Mouse (Mus musculus) hindbrain, embryonic 12.5 days (tissue): ENCODE data around the gene Tnks1bp1. TPM values are rescaled to one million over a fixed set of nuclear protein-coding genes. Genes with fewer than 3 reads are reported as not detected.

Experiments
- ATAC-seq: fragments of 200-750 bp; cut with Nextera tagmentation; 2 replicates; pipeline ENCODE4 v1.8.0; 2017; ENCODE audit warnings: moderate TSS enrichment; ENCODE audit not compliant: low FRiP score
- H3K27ac ChIP-seq: fragments of 300-500 bp; sonication (generic); 2 replicates; pipeline ENCODE4 v1.5.1; 2016; ENCODE audit warnings: mild to moderate bottlenecking
- H3K27me3 ChIP-seq: fragments of 300-500 bp; sonication (generic); 2 replicates; pipeline ENCODE4 v1.6.1; 2016; ENCODE audit warnings: mild to moderate bottlenecking
- H3K36me3 ChIP-seq: fragments of 300-500 bp; sonication (generic); 2 replicates; pipeline ENCODE4 v1.6.1; 2016; ENCODE audit warnings: mild to moderate bottlenecking
- H3K4me1 ChIP-seq: fragments of 300-500 bp; sonication (generic); 2 replicates; pipeline ENCODE4 v1.6.1; 2016
- H3K4me2 ChIP-seq: fragments of 300-500 bp; sonication (generic); replicated peaks from 2 replicates; pipeline ENCODE4 v1.6.1; 2016; ENCODE audit warnings: mild to moderate bottlenecking
- H3K4me3 ChIP-seq: fragments of 300-500 bp; sonication (generic); 2 replicates; pipeline ENCODE4 v1.5.1; 2016; ENCODE audit warnings: mild to moderate bottlenecking
- H3K9ac ChIP-seq: fragments of 300-500 bp; sonication (generic); 2 replicates; pipeline ENCODE4 v1.6.1; 2016; ENCODE audit warnings: mild to moderate bottlenecking, moderate library complexity
- H3K9me3 ChIP-seq: fragments of 300-500 bp; sonication (generic); replicated peaks from 2 replicates; pipeline ENCODE4 v1.6.1; 2016; ENCODE audit warnings: mild to moderate bottlenecking
- WGBS: fragments of 180-500 bp; shearing (Covaris S2); methylation state at CpG from one replicate; pipeline ENCODE4 v1.1.7; 2016; 5-methylcytosine and 5-hydroxymethylcytosine counted together
- polyA plus RNA-seq: library from polyadenylated mRNA; unstranded; fragments of >200 nt; fragmentation: Nextera tagmentation; extraction: Ambion mirVana; gene quantifications from 2 replicates; pipeline ENCODE4 v1.2.1, GENCODE M21; 2016

The Tnks1bp1 gene
- polyA plus RNA-seq, 1 experiment from 2014 or later: 46.7 TPM

DNA sequence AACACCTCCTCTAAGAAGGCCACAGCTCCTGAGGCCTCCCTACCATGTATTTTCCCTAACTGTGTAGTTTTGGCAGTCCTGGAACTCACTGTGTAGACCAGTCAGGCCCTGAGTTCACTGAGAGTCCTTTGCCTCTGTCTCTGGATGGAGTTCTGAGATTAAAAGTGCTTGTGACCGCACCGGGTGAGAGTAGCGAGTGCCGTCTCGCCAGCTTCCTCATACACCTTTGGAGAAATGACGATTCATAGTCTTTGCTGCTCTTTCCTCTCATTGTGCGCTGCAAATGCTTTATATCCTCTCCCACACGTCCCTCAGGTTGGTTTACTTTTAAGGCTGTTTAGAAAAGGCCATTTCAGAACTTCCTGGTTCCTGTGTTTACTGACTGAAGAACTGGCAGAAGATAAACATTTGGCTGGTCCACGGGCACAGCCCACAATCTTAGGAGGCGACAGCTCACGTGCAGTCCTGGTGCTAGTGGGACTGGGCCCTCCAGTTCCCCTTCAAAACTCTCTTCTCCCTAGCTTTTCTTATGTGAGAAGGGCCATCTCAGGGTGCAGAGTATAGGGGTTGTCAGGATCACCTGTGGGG lies 57.7 kb downstream of the Tnks1bp1 start:
- H3K9me3 ChIP-seq: no peaks in the 10 kb centered on the region
- H3K36me3 ChIP-seq: no peaks in the 10 kb centered on the region
- 83% methylated on average over 11 of the region's 11 CpGs for WGBS
- no peak overlapping the region for H3K27ac ChIP-seq
- H3K4me2 ChIP-seq: no peak overlapping the region
- no peaks in the 10 kb centered on the region for H3K27me3 ChIP-seq
- no peak overlapping the region for H3K4me3 ChIP-seq
- no peak overlapping the region for H3K9ac ChIP-seq
- H3K4me1 ChIP-seq: no peaks in the 10 kb centered on the region
- no peak for ATAC-seq

DNA sequence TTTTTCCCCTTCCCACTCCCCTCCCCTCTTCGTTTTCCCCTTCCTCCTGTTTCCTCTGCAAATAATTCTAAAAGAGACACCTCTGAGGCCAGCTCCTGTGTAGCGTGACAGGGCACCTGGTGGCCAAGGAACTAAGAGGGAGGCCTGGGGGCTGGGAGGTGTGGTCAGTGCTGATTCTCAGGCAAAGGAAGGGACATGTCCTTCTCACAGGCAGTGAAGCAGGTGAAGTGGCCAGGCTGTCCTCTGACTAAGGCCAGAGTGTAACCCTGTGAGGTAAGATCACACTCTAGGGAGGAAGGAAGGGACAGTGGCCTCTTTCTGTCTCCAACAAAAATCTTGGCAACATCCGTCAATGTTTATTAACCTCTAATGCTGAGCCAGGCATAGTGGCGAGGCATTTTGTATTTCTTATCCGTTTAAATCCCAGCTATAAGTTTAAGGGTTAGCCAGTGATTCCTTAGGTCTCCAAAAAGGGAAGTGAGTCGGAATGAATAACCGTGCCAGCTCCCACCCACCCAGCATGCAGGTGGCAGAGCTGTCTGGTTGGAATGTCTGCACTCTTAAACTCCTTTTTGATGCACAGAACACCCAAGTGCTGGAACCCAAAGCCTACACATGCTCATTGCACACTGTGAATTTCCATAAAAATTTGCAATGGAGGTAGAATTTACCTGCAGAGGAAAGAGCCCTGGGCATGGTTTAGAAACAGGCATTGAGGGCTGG lies 58.4 kb downstream of the Tnks1bp1 start:
- H3K4me2 ChIP-seq: no peak overlapping the region
- WGBS: 79% methylated on average over 7 of the region's 7 CpGs
- H3K4me1 ChIP-seq: no peaks in the 10 kb centered on the region
- H3K4me3 ChIP-seq: no peak overlapping the region
- H3K27ac ChIP-seq: no peak overlapping the region
- no peaks in the 10 kb centered on the region for H3K36me3 ChIP-seq
- H3K27me3 ChIP-seq: no peaks in the 10 kb centered on the region
- ATAC-seq: no peak
- H3K9me3 ChIP-seq: no peaks in the 10 kb centered on the region
- no peak overlapping the region for H3K9ac ChIP-seq

DNA sequence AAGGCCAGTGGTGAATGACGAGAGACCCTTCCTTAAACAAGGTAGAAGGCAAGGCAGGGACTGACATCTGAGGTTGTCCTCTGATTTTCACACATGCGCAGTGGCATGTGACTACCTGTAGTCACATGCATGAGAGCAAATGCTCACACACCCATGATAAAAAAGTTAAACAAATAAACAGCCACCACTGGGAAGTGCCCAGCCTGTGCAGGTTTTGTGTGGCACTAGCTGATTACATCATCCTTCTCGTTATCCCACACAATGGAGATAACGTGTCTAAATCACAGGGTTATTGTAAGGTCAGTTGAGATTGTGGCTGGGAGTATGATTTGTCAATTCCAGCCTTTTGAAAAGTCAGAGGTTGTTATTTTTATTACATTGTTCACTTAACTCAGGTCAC lies 59.1 kb downstream of the Tnks1bp1 start:
- WGBS: 86% methylated on average over 4 of the region's 4 CpGs
- Histone ChIP-seq H3K4me2 (no peak overlapping the region), H3K9ac (no peak overlapping the region), H3K9me3 (no peaks in the 10 kb centered on the region), H3K4me3 (no peak overlapping the region), H3K36me3 (no peaks in the 10 kb centered on the region), H3K27me3 (no peaks in the 10 kb centered on the region), H3K4me1 (no peaks in the 10 kb centered on the region), H3K27ac (no peak overlapping the region)
- ATAC-seq: no peak

- Histone ChIP-seq H3K4me3 (no peak overlapping the region), H3K27me3 (no peaks in the 10 kb centered on the region), H3K36me3 (no peaks in the 10 kb centered on the region), H3K4me1 (no peaks in the 10 kb centered on the region), H3K4me2 (no peak overlapping the region), H3K27ac (no peak overlapping the region), H3K9ac (no peak overlapping the region), H3K9me3 (no peaks in the 10 kb centered on the region)
- no peak for ATAC-seq
- WGBS: 86% methylated on average over 9 of the region's 9 CpGs
Observed at GRCm38 (mm10) chr2:85110288-85110875, 62.6 kb downstream of the Tnks1bp1 start.

Other genes starting within 250 kb of the Tnks1bp1 start
- 32.9 and 34.0 TPM in 2 replicates for gene Ube2l6, start 249.2 kb upstream of the Tnks1bp1 start, polyA plus RNA-seq
- gene Smtnl1, start 225.4 kb upstream of the Tnks1bp1 start, polyA plus RNA-seq: 0.13 TPM in 1 of 2 replicates, not detected in the other
- 35.0 and 35.8 TPM in 2 replicates for gene Timm10, start 221.0 kb upstream of the Tnks1bp1 start, polyA plus RNA-seq
- 9.1 and 12.0 TPM in 2 replicates for gene Slc43a1, start 209.2 kb upstream of the Tnks1bp1 start, polyA plus RNA-seq
- gene Rtn4rl2, start 161.3 kb upstream of the Tnks1bp1 start, polyA plus RNA-seq: 5.2 and 6.4 TPM in 2 replicates
- 20.7 and 21.2 TPM in 2 replicates for gene Slc43a3, start 111.4 kb upstream of the Tnks1bp1 start, polyA plus RNA-seq
- 0.26 TPM in 1 of 2 replicates, not detected in the other for gene Prg2, start 67.6 kb upstream of the Tnks1bp1 start, polyA plus RNA-seq
- gene Prg3, start 59.8 kb upstream of the Tnks1bp1 start, polyA plus RNA-seq: not detected in 2 replicates
- 239 and 240 TPM in 2 replicates for gene Ssrp1, start 10.8 kb upstream of the Tnks1bp1 start, polyA plus RNA-seq
- gene P2rx3, start 10.6 kb upstream of the Tnks1bp1 start, polyA plus RNA-seq: 18.1 and 23.7 TPM in 2 replicates
- 41.5 and 48.4 TPM in 2 replicates for gene Aplnr, start 88.2 kb downstream of the Tnks1bp1 start, polyA plus RNA-seq
- gene Lrrc55, start 149.2 kb downstream of the Tnks1bp1 start, polyA plus RNA-seq: 3.1 TPM in 2 replicates